Mouse (Mus musculus) ES-E14 (cell line): Measurements from ENCODE around the gene Ttll5. TPM values are rescaled to one million over a fixed set of nuclear protein-coding genes. Genes with fewer than 3 reads are reported as not detected.

Source experiments
- DNase-seq: peaks from one replicate; pipeline ENCODE4 v3.0.0-alpha.2; 2013; ENCODE audit warnings: low read depth, low spot score
- H3K27ac ChIP-seq: 2 replicates; pipeline ENCODE4 v1.5.1; 2012; ENCODE audit warnings: low read depth, mild to moderate bottlenecking, low read length, moderate library complexity, mixed read lengths; ENCODE audit not compliant: poor library complexity, insufficient read depth, severe bottlenecking
- H3K36me3 ChIP-seq: 2 replicates; pipeline ENCODE4 v1.6.1; 2012; ENCODE audit warnings: mild to moderate bottlenecking, low read length, moderate library complexity, mixed read lengths; ENCODE audit not compliant: control insufficient read depth, poor library complexity, insufficient read depth, severe bottlenecking
- H3K4me1 ChIP-seq, 2 experiments: fragments of 150-350 bp in 1 of 2; sonication (generic) in 1 of 2; 2 replicates each; pipeline ENCODE4 v1.6.1; 2012; ENCODE audit warnings: low read length in 2 of 2, mild to moderate bottlenecking in 1 of 2, mixed read lengths in 1 of 2; ENCODE audit not compliant: control insufficient read depth in 2 of 2, insufficient read depth in 2 of 2, poor library complexity in 1 of 2
- H3K4me3 ChIP-seq, 2 experiments: fragments of 150-350 bp in 1 of 2; sonication (generic) in 1 of 2; 2 replicates each; pipeline ENCODE4 v1.5.1; 2012; ENCODE audit warnings: low read length in 2 of 2, low read depth in 1 of 2, mild to moderate bottlenecking in 1 of 2, mixed read lengths in 1 of 2; ENCODE audit not compliant: insufficient read depth in 1 of 2, poor library complexity in 1 of 2, severe bottlenecking in 1 of 2
- H3K9ac ChIP-seq: 2 replicates; pipeline ENCODE4 v1.6.1; 2012; ENCODE audit warnings: low read depth, mild to moderate bottlenecking, low read length, mixed read lengths; ENCODE audit not compliant: poor library complexity, insufficient read depth, severe bottlenecking
- H3K9me3 ChIP-seq: fragments of 150-350 bp; sonication (generic); 2 replicates; pipeline ENCODE4 v1.6.1; 2012; ENCODE audit warnings: low read depth, mild to moderate bottlenecking, low read length; ENCODE audit not compliant: control insufficient read depth, insufficient read depth
- CHD2 ChIP-seq: IDR thresholded peaks from 2 replicates; pipeline ENCODE4 v1.6.1; 2014; ENCODE audit warnings: mild to moderate bottlenecking, low read depth, low read length, inconsistent platforms
- HCFC1 ChIP-seq: IDR thresholded peaks from 2 replicates; pipeline ENCODE4 v1.6.1; 2012; ENCODE audit warnings: low read length, inconsistent platforms, borderline replicate concordance; ENCODE audit not compliant: insufficient read depth
- MAFK ChIP-seq: IDR thresholded peaks from 2 replicates; pipeline ENCODE4 v1.6.1; 2014; ENCODE audit warnings: mild to moderate bottlenecking, low read depth, low read length, inconsistent platforms; ENCODE audit not compliant: insufficient read depth
- ZC3H11A ChIP-seq: IDR thresholded peaks from 2 replicates; pipeline ENCODE4 v1.6.1; 2012; ENCODE audit warnings: low read depth, mild to moderate bottlenecking, inconsistent platforms, low read length, borderline replicate concordance
- ZNF384 ChIP-seq: IDR thresholded peaks from 2 replicates; pipeline ENCODE4 v1.6.1; 2012; ENCODE audit warnings: low read depth, low read length, inconsistent platforms
- in situ Hi-C, 2 experiments: fragments of 600-800 bp; cut with MboI; formaldehyde crosslinking; loops; one replicate each; pipeline ENCODE4 v1.15.1; 2025; ENCODE audit warnings: low sequenced_read_pairs in 2 of 2, inconsistent platforms in 1 of 2; ENCODE audit not compliant: unreplicated experiment in 2 of 2
- total RNA-seq: library from RNA; depleted of rRNA; stranded (reverse); fragments of 300-350 nt; gene quantifications from 2 replicates; pipeline ENCODE4 v1.2.3, GENCODE M21; 2012

The Ttll5 gene
- total RNA-seq, 1 experiment, result 18.6 TPM

DNA sequence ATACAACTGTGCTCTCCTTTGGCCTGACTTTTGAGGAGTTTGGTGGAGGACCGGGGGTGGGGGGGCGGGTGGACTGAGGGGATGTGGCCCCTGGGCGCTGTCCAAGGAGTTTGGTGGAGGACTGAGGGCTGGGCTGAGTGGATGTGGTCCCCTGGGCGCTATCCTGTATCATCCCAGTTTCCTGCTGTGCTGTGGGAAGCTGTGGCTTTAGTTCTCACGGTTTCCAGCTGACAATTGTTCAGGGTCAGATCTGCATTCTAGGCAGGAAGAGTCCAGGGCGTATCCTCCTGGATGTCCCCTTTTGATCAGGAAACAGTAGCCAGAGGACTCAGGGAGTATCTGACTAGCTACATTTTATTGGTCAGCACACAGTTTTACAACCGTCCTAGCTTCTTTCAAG, 263.6 kb downstream of the Ttll5 start:
- H3K9ac ChIP-seq, result no peak overlapping the region
- DNase-seq, result no peak
- in situ Hi-C loops, result no loop called here
- H3K4me1 ChIP-seq, result 0 out of 4 replicates have a peak, but pooled peaks cover 0 to 2% of the 10 kb centered on the region in 2 experiments
- H3K36me3 ChIP-seq, result peaks cover 3% of the 10 kb centered on the region; the same call in 1 of the 2 replicates
- H3K27ac ChIP-seq, result no peak overlapping the region
- H3K9me3 ChIP-seq, result no peaks in the 10 kb centered on the region
- no peak overlapping the region for H3K4me3 ChIP-seq
- TF ChIP-seq HCFC1 (no peak), ZC3H11A (no peak), MAFK (no peak), ZNF384 (no peak), CHD2 (no peak)

DNA sequence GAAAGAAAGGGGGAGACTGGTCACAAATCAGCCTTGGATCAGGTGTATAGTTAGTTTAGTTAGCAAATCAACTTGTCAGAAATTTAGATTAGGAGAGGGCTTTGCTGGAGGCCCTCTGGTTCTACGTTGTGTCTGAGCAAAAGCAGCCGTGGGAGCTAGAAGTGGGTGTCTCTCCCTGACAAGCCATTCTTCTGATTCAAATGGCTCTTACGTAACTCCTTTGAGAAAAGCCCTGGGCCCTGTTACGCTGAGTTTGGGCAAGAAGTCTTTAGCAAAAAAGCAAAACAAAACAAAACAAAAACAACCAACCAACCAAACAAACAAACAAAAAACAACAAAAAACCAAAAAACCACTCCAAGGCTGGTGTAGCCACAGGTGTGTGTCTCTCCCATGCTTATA, 266.3 kb downstream of the Ttll5 start:
- DNase-seq, result no peak
- in situ Hi-C loops, result no loop called here
- no peaks in the 10 kb centered on the region for H3K9me3 ChIP-seq
- H3K4me1 ChIP-seq, result no peaks in the 10 kb centered on the region
- no peak overlapping the region for H3K9ac ChIP-seq
- peaks cover 1% of the 10 kb centered on the region; the same call in 1 of the 2 replicates for H3K36me3 ChIP-seq
- H3K27ac ChIP-seq, result no peak overlapping the region
- H3K4me3 ChIP-seq, result no peak overlapping the region
- no peak for TF ChIP-seq ZC3H11A
- TF ChIP-seq CHD2, result no peak
- TF ChIP-seq MAFK, result no peak
- no peak for TF ChIP-seq ZNF384
- TF ChIP-seq HCFC1, result no peak

DNA sequence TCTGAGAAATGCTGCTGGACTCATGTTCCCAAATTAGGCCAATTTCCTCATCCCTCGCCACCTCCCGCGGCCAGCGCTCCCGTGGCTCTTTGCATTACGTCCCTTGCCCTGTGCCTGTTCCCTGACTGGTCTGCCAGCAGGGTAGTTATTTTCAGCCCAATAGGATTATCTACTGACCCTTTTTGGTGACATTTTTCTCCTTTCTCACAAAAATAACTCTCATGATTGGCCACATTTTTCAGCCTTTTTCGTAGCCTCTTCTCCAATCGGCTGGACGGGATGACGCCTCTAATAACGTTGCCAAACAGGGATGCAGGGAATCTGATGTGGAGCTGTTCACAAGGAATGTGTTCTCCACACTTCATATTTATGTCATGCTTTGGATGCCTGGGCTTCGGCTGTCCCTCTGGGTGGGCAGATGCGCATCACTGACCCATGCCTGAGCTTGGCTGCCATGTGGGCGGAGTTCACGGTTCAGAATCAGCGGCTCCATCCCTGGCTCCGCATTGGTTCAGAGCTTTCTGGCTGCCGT, 267.2 kb downstream of the Ttll5 start:
- Histone ChIP-seq H3K4me1 (no peaks in the 10 kb centered on the region), H3K9me3 (no peaks in the 10 kb centered on the region), H3K4me3 (no peak overlapping the region), H3K36me3 (no peaks in the 10 kb centered on the region; the same call in 1 of the 2 replicates), H3K27ac (no peak overlapping the region), H3K9ac (no peak overlapping the region)
- DNase-seq, result no peak
- in situ Hi-C loops, result no loop called here
- TF ChIP-seq CHD2 (no peak), ZC3H11A (no peak), MAFK (no peak), ZNF384 (no peak), HCFC1 (no peak)

DNA sequence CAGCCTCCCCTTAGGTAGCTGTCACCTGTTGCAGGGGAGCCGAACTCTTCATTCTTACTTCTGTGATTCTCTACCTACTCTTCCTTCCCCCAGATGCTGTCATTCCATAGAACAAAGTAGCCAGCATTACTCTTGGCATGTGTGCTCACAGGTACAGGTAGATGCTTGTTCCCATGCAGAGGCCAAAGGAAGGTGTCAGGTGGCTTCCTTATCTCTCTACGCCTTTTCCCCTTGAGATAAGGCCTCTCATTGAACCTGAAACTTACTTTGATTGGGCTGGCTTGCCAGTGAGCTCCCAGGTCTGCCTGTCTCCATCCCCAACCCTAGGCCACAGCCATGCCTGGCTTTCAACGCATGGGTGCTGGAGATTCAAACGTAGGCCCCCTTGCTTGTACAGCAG, 269.6 kb downstream of the Ttll5 start:
- Histone ChIP-seq H3K4me1 (no peaks in the 10 kb centered on the region), H3K27ac (no peak overlapping the region), H3K4me3 (no peak overlapping the region), H3K9me3 (no peaks in the 10 kb centered on the region), H3K36me3 (no peaks in the 10 kb centered on the region; the same call in 1 of the 2 replicates), H3K9ac (no peak overlapping the region)
- in situ Hi-C loops, result no loop called here
- DNase-seq, result no peak
- TF ChIP-seq MAFK (no peak), HCFC1 (no peak), ZNF384 (no peak), ZC3H11A (no peak), CHD2 (no peak)

DNA sequence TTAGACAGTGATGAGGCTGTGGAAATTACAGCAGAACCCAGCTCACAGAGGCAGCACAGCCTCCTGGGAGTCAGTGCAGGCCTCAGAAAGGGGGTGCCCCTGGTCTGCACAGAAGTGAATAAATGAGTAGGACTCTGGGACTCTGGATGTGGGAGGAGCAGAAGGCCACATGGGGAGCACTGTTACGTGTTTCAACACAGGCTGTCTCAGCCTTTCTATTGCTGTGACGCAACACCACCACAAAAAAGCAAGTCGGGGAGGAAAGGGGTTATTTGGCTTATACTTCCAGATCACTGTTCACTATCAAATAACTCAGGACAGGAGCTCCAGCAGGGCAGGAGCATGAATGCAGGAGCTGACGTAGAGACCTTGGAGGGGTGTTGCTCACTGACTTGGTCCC, 271.3 kb downstream of the Ttll5 start:
- no peak overlapping the region for H3K9ac ChIP-seq
- in situ Hi-C loops, result no loop called here
- H3K27ac ChIP-seq, result no peak overlapping the region
- H3K9me3 ChIP-seq, result no peaks in the 10 kb centered on the region
- H3K4me1 ChIP-seq, result no peaks in the 10 kb centered on the region
- TF ChIP-seq ZNF384, result no peak
- no peak for TF ChIP-seq MAFK
- no peak for TF ChIP-seq HCFC1
- no peak for TF ChIP-seq CHD2
- no peak for TF ChIP-seq ZC3H11A
- DNase-seq, result no peak
- H3K36me3 ChIP-seq, result no peaks in the 10 kb centered on the region; the same call in 1 of the 2 replicates
- H3K4me3 ChIP-seq, result no peak overlapping the region
